Mouse (Mus musculus): ENCODE data around the gene Ppil1.

GRCm38 (mm10) chr17:29262259-29262649, 1.7 kb downstream of the Ppil1 start:
- no peak for TF ChIP-seq POLR2A (IDR thresholded peaks at IDR 0.05; ENCODE audit: insufficient read depth, low read length)
- peak; percentile 30 for TF ChIP-seq CTCF (IDR thresholded peaks at IDR 0.05; ENCODE audit: low read depth, low read length)
- no peak for TF ChIP-seq EP300 (IDR thresholded peaks at IDR 0.05; ENCODE audit: insufficient read depth, low read depth, low read length)
